Mouse (Mus musculus) CH12.LX (cell line): ENCODE results near the gene Diexf. TPM values are rescaled to one million over a fixed set of nuclear protein-coding genes. Genes with fewer than 3 reads are reported as not detected.

ENCODE experiments used
- DNase-seq: peaks from one replicate; pipeline ENCODE4 v3.0.0-alpha.2; 2013; ENCODE audit errors: extremely low read depth
- H3K27ac ChIP-seq: 2 replicates; pipeline ENCODE4 v1.5.1; 2012; ENCODE audit warnings: low read depth, mild to moderate bottlenecking, control low read depth, moderate library complexity; ENCODE audit not compliant: insufficient read depth
- H3K27me3 ChIP-seq: replicated peaks from 2 replicates; pipeline ENCODE3; 2012; ENCODE audit warnings: inconsistent platforms
- H3K36me3 ChIP-seq, 2 experiments: replicated peaks in 1 of 2; 2 replicates each; pipeline versions ENCODE3 to v1.6.1; 2012; ENCODE audit warnings: inconsistent platforms in 1 of 2, low read length in 1 of 2, mild to moderate bottlenecking in 1 of 2, mixed read lengths in 1 of 2, moderate library complexity in 1 of 2; ENCODE audit not compliant: control insufficient read depth in 1 of 2, insufficient read depth in 1 of 2
- H3K4me1 ChIP-seq, 2 experiments: 2 replicates each; pipeline ENCODE4 v1.6.1; 2012; ENCODE audit warnings: inconsistent platforms in 1 of 2, moderate library complexity in 1 of 2; ENCODE audit not compliant: insufficient read depth in 2 of 2, control insufficient read depth in 1 of 2
- H3K4me2 ChIP-seq: 2 replicates; pipeline ENCODE4 v1.6.1; 2012; ENCODE audit warnings: low read depth, mild to moderate bottlenecking, control low read depth; ENCODE audit not compliant: poor library complexity, insufficient read depth, severe bottlenecking
- H3K4me3 ChIP-seq, 3 experiments: fragments of 150-350 bp in 1 of 3; sonication (generic) in 1 of 3; replicated peaks in 1 of 3; 2 replicates each; pipeline versions ENCODE3 to v1.5.1; 2011 to 2012; ENCODE audit warnings: low read depth in 2 of 3, low read length in 2 of 3, mild to moderate bottlenecking in 2 of 3, moderate library complexity in 2 of 3, control low read depth in 1 of 3, improper control_type of control experiment in 1 of 3, inconsistent platforms in 1 of 3, mixed read lengths in 1 of 3; ENCODE audit not compliant: poor library complexity in 1 of 3
- H3K79me2 ChIP-seq: replicated peaks from 2 replicates; pipeline ENCODE4 v1.6.1; 2012; ENCODE audit warnings: mild to moderate bottlenecking, moderate library complexity; ENCODE audit not compliant: control insufficient read depth, poor library complexity, insufficient read depth, severe bottlenecking; ENCODE audit errors: extremely low read depth
- H3K9ac ChIP-seq: 2 replicates; pipeline ENCODE4 v1.6.1; 2012; ENCODE audit warnings: low read depth, mild to moderate bottlenecking, control low read depth, moderate library complexity; ENCODE audit not compliant: insufficient read depth
- H3K9me3 ChIP-seq: replicated peaks from 2 replicates; pipeline ENCODE3; 2012; ENCODE audit warnings: low read length, inconsistent platforms, mixed read lengths
- CHD1 ChIP-seq: IDR thresholded peaks from 2 replicates; pipeline ENCODE4 v1.6.1; 2012; ENCODE audit warnings: low read depth, low read length, improper control_type of control experiment, inconsistent platforms
- E2F4 ChIP-seq: IDR thresholded peaks from 2 replicates; pipeline ENCODE4 v1.6.1; 2011; ENCODE audit warnings: low read depth, low read length, improper control_type of control experiment; ENCODE audit not compliant: insufficient replicate concordance
- GABPA ChIP-seq: IDR thresholded peaks from 2 replicates; pipeline ENCODE4 v1.6.1; 2012; ENCODE audit warnings: low read depth, low read length, improper control_type of control experiment, inconsistent platforms; ENCODE audit not compliant: insufficient replicate concordance
- HCFC1 ChIP-seq: IDR thresholded peaks from 2 replicates; pipeline ENCODE4 v1.6.1; 2012; ENCODE audit warnings: low read depth, mild to moderate bottlenecking, inconsistent platforms, low read length, improper control_type of control experiment
- IRF4 ChIP-seq: IDR thresholded peaks from 2 replicates; pipeline ENCODE4 v1.6.1; 2014; ENCODE audit warnings: low read depth, mild to moderate bottlenecking, inconsistent platforms, low read length, improper control_type of control experiment
- JUN ChIP-seq: IDR thresholded peaks from 2 replicates; pipeline ENCODE4 v1.6.1; 2011; ENCODE audit warnings: low read depth, mild to moderate bottlenecking, low read length, improper control_type of control experiment, moderate library complexity; ENCODE audit not compliant: insufficient read depth
- KAT2A ChIP-seq: IDR thresholded peaks from 2 replicates; pipeline ENCODE4 v1.6.1; 2012; ENCODE audit warnings: low read length, improper control_type of control experiment, inconsistent platforms; ENCODE audit not compliant: insufficient replicate concordance
- MEF2A ChIP-seq: IDR thresholded peaks from 2 replicates; pipeline ENCODE4 v1.6.1; 2014; ENCODE audit warnings: low read depth, mild to moderate bottlenecking, inconsistent platforms, low read length, improper control_type of control experiment, borderline replicate concordance
- MYC ChIP-seq: IDR thresholded peaks from 2 replicates; pipeline ENCODE4 v1.6.1; 2011; ENCODE audit warnings: low read depth, mild to moderate bottlenecking, improper control_type of control experiment, low read length
- NELFE ChIP-seq: IDR thresholded peaks from 2 replicates; pipeline ENCODE4 v1.6.1; 2011; ENCODE audit warnings: low read depth, low read length, improper control_type of control experiment
- PAX5 ChIP-seq: IDR thresholded peaks from 2 replicates; pipeline ENCODE4 v1.6.1; 2012; ENCODE audit warnings: low read length, inconsistent platforms, mixed read lengths
- RAD21 ChIP-seq: IDR thresholded peaks from 2 replicates; pipeline ENCODE4 v1.6.1; 2011; ENCODE audit warnings: low read depth, mild to moderate bottlenecking, low read length, improper control_type of control experiment, moderate library complexity
- SMC3 ChIP-seq: IDR thresholded peaks from 2 replicates; pipeline ENCODE4 v1.6.1; 2011; ENCODE audit warnings: low read depth, low read length, improper control_type of control experiment
- ZC3H11A ChIP-seq: IDR thresholded peaks from 2 replicates; pipeline ENCODE4 v1.6.1; 2012; ENCODE audit warnings: low read depth, mild to moderate bottlenecking, inconsistent platforms, low read length, improper control_type of control experiment
- ZNF384 ChIP-seq: IDR thresholded peaks from 2 replicates; pipeline ENCODE4 v1.6.1; 2012; ENCODE audit warnings: low read depth, low read length, improper control_type of control experiment, inconsistent platforms
- dilution Hi-C: fragments of 300-500 bp; cut with MboI; formaldehyde crosslinking; loops from 2 replicates; pipeline ENCODE4 v1.14.3; 2020; ENCODE audit warnings: low sequenced_read_pairs; ENCODE audit not compliant: extremely low pct_unique_long_range_greater_than_20kb, extremely low pct_ligation_motif_present
- in situ Hi-C: fragments of 300-500 bp; cut with MboI; formaldehyde crosslinking; loops from 3 replicates; pipeline ENCODE4 v1.14.3; 2019; ENCODE audit warnings: low sequenced_read_pairs, low pct_ligation_motif_present, low pct_unique_long_range_greater_than_20kb, mixed read lengths
- polyA plus RNA-seq: library from polyadenylated mRNA; unstranded; fragments of >175 nt; gene quantifications from 2 replicates; pipeline ENCODE4 v1.2.1, GENCODE M21; 2012; ENCODE audit warnings: low read depth; ENCODE audit not compliant: insufficient read length
- total RNA-seq, 2 experiments: library from RNA; depleted of rRNA; stranded (reverse); fragments of 300-350 nt in 1 of 2; fragments of >200 nt in 1 of 2; gene quantifications; 2 replicates each; pipeline ENCODE4 v1.2.3; 2012 to 2014

Gene Diexf
- total and polyA plus RNA-seq, 3 experiments = 11.4 to 39.7 (median 17.8) TPM

- H3K9me3 ChIP-seq = no peaks in the 10 kb centered on the region
- in situ Hi-C loops = no loop called here
- H3K79me2 ChIP-seq = peaks cover 23% of the 10 kb centered on the region
- no peak for DNase-seq
- no peak overlapping the region for H3K4me2 ChIP-seq
- no peak overlapping the region for H3K9ac ChIP-seq
- dilution Hi-C loops = no loop called here
- H3K27me3 ChIP-seq = no peaks in the 10 kb centered on the region
- H3K27ac ChIP-seq = no peak overlapping the region
- 0 out of 2 replicates have a peak, but pooled peaks have one; percentile 25 for TF ChIP-seq MYC
- TF ChIP-seq CHD1 = no peak
- peak; percentile 61 for TF ChIP-seq HCFC1
- no peak overlapping the region for H3K4me3 ChIP-seq
- H3K36me3 ChIP-seq = peaks cover 8 to 9% of the 10 kb centered on the region in 2 experiments
- peaks cover 11 to 26% of the 10 kb centered on the region in 2 experiments for H3K4me1 ChIP-seq
These were observed 2.3 kb upstream of the Diexf start for GRCm38 (mm10) chr1:193132385-193132784.

DNA sequence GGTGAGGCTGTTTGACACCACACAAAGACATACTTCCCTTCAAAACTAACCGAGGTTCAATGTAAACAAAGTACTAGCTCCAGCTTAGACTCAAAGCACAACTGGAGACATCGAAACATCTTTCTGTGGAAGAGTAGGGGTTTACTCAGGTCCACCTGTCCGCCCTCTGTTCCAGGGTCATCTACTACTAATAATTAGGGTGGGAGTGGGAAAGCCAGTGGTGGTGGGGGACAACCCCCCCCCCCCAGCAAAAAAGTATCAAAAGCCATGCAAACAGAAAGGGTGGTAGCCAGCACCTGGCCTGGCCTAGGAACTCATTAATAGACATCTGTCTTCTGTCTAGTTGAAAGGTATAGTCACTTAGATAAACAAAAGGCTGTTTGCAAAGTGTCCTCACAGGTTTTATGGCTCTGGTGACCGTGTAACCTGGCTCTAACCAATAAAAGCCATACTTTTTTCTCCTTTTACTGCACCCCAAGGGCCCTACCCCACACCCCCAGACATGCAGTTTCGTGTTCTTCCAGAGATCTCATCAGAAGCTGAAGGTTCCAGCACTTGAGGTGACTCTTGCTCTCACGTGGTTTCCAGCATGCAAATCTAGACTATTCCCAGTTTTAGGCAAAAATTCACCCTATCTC lies 1.4 kb upstream of the Diexf start:
- TF ChIP-seq HCFC1 (no peak), MEF2A (no peak), E2F4 (no peak), NELFE (no peak), GABPA (no peak), IRF4 (no peak), CHD1 (no peak), KAT2A (no peak), SMC3 (no peak), ZNF384 (no peak), MYC (no peak), PAX5 (no peak), JUN (no peak), RAD21 (no peak), ZC3H11A (no peak)
- no peak for DNase-seq
- H3K9ac ChIP-seq = no peak overlapping the region
- no peak overlapping the region for H3K27ac ChIP-seq
- H3K9me3 ChIP-seq = no peaks in the 10 kb centered on the region
- H3K4me3 ChIP-seq = no peak overlapping the region
- H3K4me1 ChIP-seq = peaks cover 7 to 26% of the 10 kb centered on the region in 2 experiments
- H3K4me2 ChIP-seq = no peak overlapping the region
- dilution Hi-C loops = no loop called here
- in situ Hi-C loops = no loop called here
- H3K36me3 ChIP-seq = peaks cover 15 to 19% of the 10 kb centered on the region in 2 experiments
- peaks cover 31% of the 10 kb centered on the region for H3K79me2 ChIP-seq
- no peaks in the 10 kb centered on the region for H3K27me3 ChIP-seq
